Mouse (Mus musculus) CD4-positive naive resting alpha-beta T cell, adult 76 days (primary cell): ENCODE measurements around the gene Samt2. TPM values are rescaled to one million over a fixed set of nuclear protein-coding genes. Genes with fewer than 3 reads are reported as not detected.

ENCODE experiments used
- total RNA-seq: library from RNA; stranded (reverse); gene quantifications from one replicate; pipeline ENCODE4 v1.2.4, GENCODE M21; 2023

The Samt2 gene
- total RNA-seq: not detected

DNA sequence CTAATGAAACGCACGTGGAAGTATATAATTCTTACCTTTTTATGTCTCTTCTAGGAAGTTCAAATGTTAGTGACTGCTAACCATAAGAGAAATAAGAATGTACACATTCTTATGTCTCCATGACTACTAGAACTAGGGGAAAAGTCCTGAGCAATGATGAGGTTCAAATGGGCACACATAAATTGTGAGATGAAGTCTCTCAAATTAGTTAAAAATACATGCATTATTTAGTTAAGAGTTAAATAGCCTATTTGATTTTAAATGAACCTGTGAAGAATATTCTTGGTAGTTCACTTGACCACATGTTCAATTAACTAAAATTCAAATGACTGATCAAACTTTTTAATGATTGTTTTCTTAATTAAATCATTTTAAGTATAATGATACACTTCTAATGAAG is at the start of gene Samt2:
Samt2 (minus strand) TSS at position 101 of the 400 bp plus-strand sequence.

Other genes starting within 250 kb of the Samt2 start
- gene 4930524N10Rik, start 236.0 kb downstream of the Samt2 start, total RNA-seq: not detected
- gene Samt4, start 97.4 kb downstream of the Samt2 start, total RNA-seq: not detected